Mouse (Mus musculus): ENCODE measurements around the gene Def6.

The Def6 gene

DNA sequence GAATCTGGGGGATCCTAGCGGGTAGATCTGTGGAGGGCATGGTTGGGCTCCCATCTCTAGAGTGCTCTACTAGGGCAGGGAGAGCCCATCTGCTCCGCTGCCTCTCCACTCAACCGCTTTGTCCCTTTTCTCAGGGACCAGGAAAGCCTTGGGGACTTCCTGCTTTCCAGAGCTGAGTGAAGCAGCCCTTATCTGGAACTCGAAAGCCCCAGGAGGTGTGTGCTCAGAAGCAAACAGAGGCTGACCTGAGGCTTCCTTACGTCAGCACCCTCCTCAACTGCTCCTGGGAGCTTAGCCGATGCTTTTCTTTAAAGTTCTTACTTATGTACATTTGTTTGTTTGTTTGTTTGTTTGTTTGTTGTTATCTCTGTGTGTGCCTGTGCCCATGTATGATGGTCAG is 65.3 kb downstream of the Def6 start:
- in situ Hi-C loops (cut with MboI) = no loop called here

DNA sequence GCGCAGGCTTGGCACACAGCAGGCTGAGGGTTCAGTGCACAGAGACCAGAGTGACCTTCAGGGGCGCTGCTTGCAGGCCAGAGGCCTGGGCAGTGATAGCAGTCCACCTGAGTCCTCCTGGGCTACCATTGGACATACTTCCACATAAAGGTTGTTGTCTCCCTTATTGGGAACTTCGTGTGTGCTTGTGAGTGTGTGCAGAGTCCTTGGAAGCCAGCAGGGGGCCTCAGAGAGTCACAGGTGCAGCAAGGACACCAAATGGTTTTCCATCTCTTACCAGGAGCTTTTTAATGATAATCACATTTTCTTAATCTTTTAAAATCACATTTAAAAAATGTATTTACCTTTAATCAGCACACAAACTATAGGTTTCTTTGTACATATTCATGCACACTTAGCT is 67.2 kb downstream of the Def6 start:
- in situ Hi-C loops (cut with MboI) = no loop called here

DNA sequence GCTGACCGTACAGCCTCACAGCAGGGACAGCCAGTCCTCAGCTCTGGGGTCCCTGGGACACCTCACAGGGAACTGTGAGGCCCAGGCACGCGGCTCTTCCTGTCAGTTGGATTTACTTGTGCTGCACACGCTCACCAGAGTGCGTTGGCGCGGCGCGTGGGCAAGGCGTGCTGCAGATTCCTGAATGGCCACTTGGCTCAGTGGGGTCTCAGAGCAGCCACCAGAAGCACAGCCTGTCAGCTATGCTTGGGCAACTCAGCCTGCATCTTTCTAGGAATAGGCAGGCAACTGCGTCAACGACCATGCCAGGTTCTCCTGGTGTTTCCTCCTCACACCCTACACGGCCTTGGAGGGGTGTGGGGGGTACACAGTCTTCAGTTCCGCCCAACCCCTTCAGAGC is 69.6 kb downstream of the Def6 start:
- in situ Hi-C loops (cut with MboI) = no loop called here

DNA sequence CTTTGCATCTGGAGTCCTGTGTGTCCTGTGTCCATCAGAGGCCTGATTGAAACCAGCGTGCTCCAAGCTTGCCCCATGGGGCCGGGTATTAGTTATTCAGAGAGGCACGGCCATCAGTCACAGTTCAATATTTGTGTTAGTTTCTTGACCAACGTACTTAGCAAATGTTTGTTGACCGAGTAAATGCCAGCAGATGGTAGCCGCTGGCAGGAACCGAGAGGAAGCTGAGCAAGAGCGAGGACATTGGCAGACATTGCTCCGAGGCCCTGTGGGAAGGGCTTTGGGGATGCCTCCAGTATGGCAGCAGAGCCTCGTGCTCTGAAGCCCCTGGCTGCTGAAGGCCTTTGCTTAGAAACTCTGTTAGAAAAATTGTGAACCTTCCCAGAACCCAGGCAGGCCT is 70.1 kb downstream of the Def6 start:
- in situ Hi-C loops (cut with MboI) = no loop called here

DNA sequence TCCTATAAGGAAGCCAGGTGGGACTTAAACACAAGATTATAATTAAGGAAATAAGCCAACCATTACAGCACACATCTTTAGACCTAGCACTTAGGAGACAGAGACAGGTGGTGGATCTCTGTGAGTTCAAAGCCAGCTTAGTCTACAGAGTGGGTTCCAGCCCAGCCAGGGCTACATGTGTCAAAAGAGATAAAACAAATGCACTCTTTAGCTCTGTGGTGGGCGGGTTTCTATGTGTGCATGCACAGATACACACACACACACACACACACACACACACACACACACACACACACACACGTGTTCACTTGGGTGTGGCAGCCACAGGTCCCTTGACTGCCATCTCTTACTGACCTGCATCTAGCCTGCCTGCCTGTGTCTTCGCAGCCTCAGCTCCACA is 70.6 kb downstream of the Def6 start:
- in situ Hi-C loops (cut with MboI) = no loop called here
